ENCODE assay signal across 10 mouse cellular contexts in the genomic region with DNA sequence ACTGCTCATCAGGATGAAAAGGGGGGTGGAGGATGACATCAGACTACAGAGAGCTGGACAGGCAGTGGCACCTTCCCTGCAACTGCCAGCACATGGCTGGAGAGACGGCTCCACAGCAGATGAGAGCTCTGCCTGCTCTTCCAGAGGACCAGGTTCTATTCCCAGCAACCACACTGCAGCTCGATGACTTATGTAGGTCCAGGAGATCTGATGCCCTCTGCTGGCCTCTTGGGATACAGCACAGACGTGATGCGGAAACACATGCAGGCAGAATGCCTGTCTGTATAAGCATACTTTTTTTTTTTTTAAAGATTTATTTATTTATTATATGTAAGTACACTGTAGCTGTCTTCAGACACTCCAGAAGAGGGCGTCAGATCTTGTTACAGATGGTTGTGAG. TPM values are rescaled to one million over a fixed set of nuclear protein-coding genes. Genes with fewer than 3 reads are reported as not detected.
DNase-seq lines count a peak whose midpoint lies in the region; ATAC-seq and TF ChIP-seq lines count a peak whose summit lies in the region.
"Had no signal": no experiment of that assay in that cellular context is flagged by ENCODE, and none has a peak within 500 bp of the region (broad histone marks: within the 10 kb centered on the region; RNA-seq: fewer than 3 reads in every experiment).

No protein-coding gene starts in this region.

- no peak for ATAC-seq in intestine, postnatal 0 days
- ATAC-seq in intestine, embryonic 16.5 days, result no peak
- ATAC-seq in megakaryocyte, adult 5-6 weeks (ENCODE audit: poor library complexity, severe bottlenecking), result peak; percentile 26; the same call in 1 of the 2 replicates
- ATAC-seq in intestine, embryonic 15.5 days, result no peak

- H3K27me3 ChIP-seq in intestine, postnatal 0 days (replicated peaks; ENCODE audit: control insufficient read depth, insufficient read depth, low read length), result no peaks in the 10 kb centered on the region
- no peaks in the 10 kb centered on the region for H3K27me3 ChIP-seq in intestine, embryonic 16.5 days (replicated peaks; ENCODE audit: control insufficient read depth, insufficient read depth, low read length)
- no peaks in the 10 kb centered on the region for H3K27me3 ChIP-seq in E14TG2a.4 (ENCODE audit: insufficient read depth, low read length)
- no peaks in the 10 kb centered on the region for H3K27me3 ChIP-seq in intestine, embryonic 15.5 days (replicated peaks)
- H3K27me3 ChIP-seq: liver, embryonic 15.5 days; stomach, embryonic 15.5 days had no signal

- peak; percentile 22 for DNase-seq in c-Kit-negative CD71-positive TER-119-positive erythroid progenitor cells, embryonic 14.5 days (ENCODE audit: low read depth, low spot score)
- no peak for DNase-seq in layer of hippocampus, adult 9-10 months (ENCODE audit: low spot score)
- no peak for DNase-seq in gastrocnemius, postnatal 25 days

- no peak overlapping the region for H3K9ac ChIP-seq in intestine, postnatal 0 days (ENCODE audit: low read depth, low read length)
- H3K9ac ChIP-seq in intestine, embryonic 16.5 days (ENCODE audit: low read depth, low read length), result no peak overlapping the region
- H3K9ac ChIP-seq in intestine, embryonic 15.5 days, result no peak overlapping the region
- H3K9ac ChIP-seq: liver, embryonic 15.5 days; stomach, embryonic 15.5 days had no signal

- no peaks in the 10 kb centered on the region for H3K9me3 ChIP-seq in intestine, postnatal 0 days (ENCODE audit: control insufficient read depth)
- no peaks in the 10 kb centered on the region for H3K9me3 ChIP-seq in intestine, embryonic 16.5 days (ENCODE audit: control insufficient read depth, low read length)
- H3K9me3 ChIP-seq in E14TG2a.4 (ENCODE audit: low read length), result no peaks in the 10 kb centered on the region
- H3K9me3 ChIP-seq in intestine, embryonic 15.5 days, result no peaks in the 10 kb centered on the region
- H3K9me3 ChIP-seq: liver, embryonic 15.5 days; stomach, embryonic 15.5 days had no signal

- H3K4me1 ChIP-seq in intestine, postnatal 0 days (replicated peaks; ENCODE audit: control insufficient read depth, insufficient read depth, low read length), result no peaks in the 10 kb centered on the region
- no peaks in the 10 kb centered on the region for H3K4me1 ChIP-seq in intestine, embryonic 16.5 days (ENCODE audit: control insufficient read depth, insufficient read depth, low read length)
- peaks cover 43% of the 10 kb centered on the region for H3K4me1 ChIP-seq in E14TG2a.4 (replicated peaks; ENCODE audit: low read depth, low read length)
- H3K4me1 ChIP-seq in intestine, embryonic 15.5 days (replicated peaks), result peaks cover 5% of the 10 kb centered on the region; the same call in 1 of the 2 replicates
- H3K4me1 ChIP-seq: stomach, embryonic 15.5 days had no signal

- H3K36me3 ChIP-seq in intestine, postnatal 0 days (ENCODE audit: control insufficient read depth, insufficient read depth), result 0 out of 2 replicates have a peak, but pooled peaks cover 6% of the 10 kb centered on the region
- 0 out of 2 replicates have a peak, but pooled peaks cover 3% of the 10 kb centered on the region for H3K36me3 ChIP-seq in intestine, embryonic 16.5 days (ENCODE audit: control insufficient read depth, insufficient read depth, low read length)
- H3K36me3 ChIP-seq in E14TG2a.4 (ENCODE audit: insufficient read depth, low read length), result peaks cover 37% of the 10 kb centered on the region
- H3K36me3 ChIP-seq in intestine, embryonic 15.5 days, result no peaks in the 10 kb centered on the region
- H3K36me3 ChIP-seq: stomach, embryonic 15.5 days had no signal

- H3K4me2 ChIP-seq in intestine, postnatal 0 days (replicated peaks; ENCODE audit: low read depth), result no peak overlapping the region
- no peak overlapping the region for H3K4me2 ChIP-seq in intestine, embryonic 16.5 days (ENCODE audit: low read depth, low read length)
- H3K4me2 ChIP-seq in intestine, embryonic 15.5 days (replicated peaks), result no peak overlapping the region
- H3K4me2 ChIP-seq: liver, embryonic 15.5 days; stomach, embryonic 15.5 days had no signal

- H3K27ac ChIP-seq in intestine, postnatal 0 days (ENCODE audit: low read depth, low read length), result no peak overlapping the region
- H3K27ac ChIP-seq in intestine, embryonic 16.5 days (ENCODE audit: low read length), result no peak overlapping the region
- H3K27ac ChIP-seq in intestine, embryonic 15.5 days, result no peak overlapping the region
- H3K27ac ChIP-seq: liver, embryonic 15.5 days; stomach, embryonic 15.5 days had no signal

- TF ChIP-seq CTCF in intestine, postnatal 0 days (IDR thresholded peaks at IDR 0.05; ENCODE audit: low read depth), result peak; percentile 64
- peak; percentile 59 for TF ChIP-seq CTCF in E14TG2a.4 (conservative IDR thresholded peaks at IDR 0.05; ENCODE audit: low read length)

- H3K4me3 ChIP-seq in intestine, postnatal 0 days (ENCODE audit: low read depth, low read length), result no peak overlapping the region
- H3K4me3 ChIP-seq in intestine, embryonic 16.5 days (ENCODE audit: low read length), result no peak overlapping the region
- peak overlapping the region; percentile 39 for H3K4me3 ChIP-seq in E14TG2a.4 (replicated peaks; ENCODE audit: low read length)
- no peak overlapping the region for H3K4me3 ChIP-seq in intestine, embryonic 15.5 days (replicated peaks)
- H3K4me3 ChIP-seq: liver, embryonic 15.5 days; stomach, embryonic 15.5 days had no signal

- 69% methylated on average over 4 of the region's 5 CpGs for WGBS in intestine, postnatal 0 days
- 70% methylated on average over 4 of the region's 5 CpGs for WGBS in intestine, embryonic 16.5 days
- 65% methylated on average over 5 of the region's 5 CpGs for WGBS in intestine, embryonic 15.5 days

RNA-seq across cellular contexts. Expression of a gene that starts 6.8 kb away (rescaled TPM):
- 3.6 and 3.8 TPM in 2 replicates for polyA plus RNA-seq in intestine, postnatal 0 days (2015; fragmentation: Nextera tagmentation; extraction: Ambion mirVana)
- 9.6 and 10.5 TPM in 2 replicates for polyA plus RNA-seq in intestine, embryonic 16.5 days (2015; fragmentation: Nextera tagmentation; extraction: Ambion mirVana)
- total RNA-seq in megakaryocyte, adult 5-6 weeks (2015), result 15.6 and 16.1 TPM in 2 replicates
- 9.4 and 10.0 TPM in 2 replicates for total RNA-seq in megakaryocyte, adult 5-6 weeks (2017)
- total RNA-seq in gastrocnemius, postnatal 25 days (2021), result 1 to 10 TPM; 8.2 to 9.2 TPM
- polyA plus RNA-seq in intestine, embryonic 15.5 days (2015; fragmentation: Nextera tagmentation; extraction: Ambion mirVana), result 10.7 and 11.3 TPM in 2 replicates

RNA-seq across cellular contexts. Expression of a gene that starts 22.3 kb away (rescaled TPM):
- 9.6 and 9.8 TPM in 2 replicates for polyA plus RNA-seq in intestine, postnatal 0 days (2015; fragmentation: Nextera tagmentation; extraction: Ambion mirVana)
- polyA plus RNA-seq in intestine, embryonic 16.5 days (2015; fragmentation: Nextera tagmentation; extraction: Ambion mirVana), result 7.6 and 9.3 TPM in 2 replicates
- total RNA-seq in megakaryocyte, adult 5-6 weeks (2015), result 326 and 367 TPM in 2 replicates
- total RNA-seq in megakaryocyte, adult 5-6 weeks (2017), result 217 and 317 TPM in 2 replicates
- total RNA-seq in gastrocnemius, postnatal 25 days (2021), result 1 to 10 TPM in 1 of 2 experiments, under 1 TPM in 1; 0.64 to 1.4 TPM
- 4.9 and 5.2 TPM in 2 replicates for polyA plus RNA-seq in intestine, embryonic 15.5 days (2015; fragmentation: Nextera tagmentation; extraction: Ambion mirVana)

RNA-seq across cellular contexts. Expression of a gene that starts 39.2 kb away (rescaled TPM):
- 43.2 and 44.0 TPM in 2 replicates for polyA plus RNA-seq in intestine, postnatal 0 days (2015; fragmentation: Nextera tagmentation; extraction: Ambion mirVana)
- 57.9 and 64.0 TPM in 2 replicates for polyA plus RNA-seq in intestine, embryonic 16.5 days (2015; fragmentation: Nextera tagmentation; extraction: Ambion mirVana)
- 38.4 and 47.1 TPM in 2 replicates for total RNA-seq in megakaryocyte, adult 5-6 weeks (2015)
- total RNA-seq in megakaryocyte, adult 5-6 weeks (2017), result 31.2 and 33.4 TPM in 2 replicates
- 10 to 100 TPM; 21.0 to 25.8 TPM for total RNA-seq in gastrocnemius, postnatal 25 days (2021)
- 63.6 and 65.5 TPM in 2 replicates for polyA plus RNA-seq in intestine, embryonic 15.5 days (2015; fragmentation: Nextera tagmentation; extraction: Ambion mirVana)

RNA-seq across cellular contexts. Expression of a gene that starts 42.3 kb away (rescaled TPM):
- 0.09 and 0.47 TPM in 2 replicates for polyA plus RNA-seq in intestine, postnatal 0 days (2015; fragmentation: Nextera tagmentation; extraction: Ambion mirVana)
- 0.23 and 0.32 TPM in 2 replicates for polyA plus RNA-seq in intestine, embryonic 16.5 days (2015; fragmentation: Nextera tagmentation; extraction: Ambion mirVana)
- 0.91 and 1.3 TPM in 2 replicates for total RNA-seq in megakaryocyte, adult 5-6 weeks (2015)
- 0.48 and 0.89 TPM in 2 replicates for total RNA-seq in megakaryocyte, adult 5-6 weeks (2017)
- under 1 TPM; 0.21 to 0.38 TPM for total RNA-seq in gastrocnemius, postnatal 25 days (2021)
- polyA plus RNA-seq in intestine, embryonic 15.5 days (2015; fragmentation: Nextera tagmentation; extraction: Ambion mirVana), result 0.80 and 0.97 TPM in 2 replicates
